Mouse (Mus musculus): ENCODE data around the gene Pla2g2c.

DNA sequence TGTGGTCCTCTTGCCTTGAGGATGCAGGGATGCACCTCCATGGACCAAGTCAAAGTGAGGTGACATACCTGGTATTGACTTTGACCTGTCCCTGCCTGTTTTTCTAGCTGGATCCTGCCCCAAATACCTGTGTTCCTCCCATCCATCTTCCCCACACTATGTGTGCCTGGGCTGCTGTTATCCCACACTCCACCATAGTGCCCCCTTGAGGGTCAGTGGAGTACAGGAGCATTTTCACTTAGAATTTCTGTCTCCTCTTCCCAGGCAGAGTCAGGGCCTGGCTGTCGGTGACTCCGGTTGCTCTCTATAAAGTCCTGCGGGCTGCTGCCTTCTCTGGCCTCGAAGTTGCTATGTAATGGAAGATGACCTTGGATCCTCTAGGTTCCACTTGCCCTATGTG, 61.1 kb downstream of the Pla2g2c start:
- TF ChIP-seq CTCF (IDR thresholded peaks at IDR 0.05; ENCODE audit: low read depth) (no peak), EP300 (IDR thresholded peaks at IDR 0.05; ENCODE audit: low read depth) (no peak)
